Mouse (Mus musculus) hindbrain, embryonic 14.5 days (tissue): Measurements from ENCODE around the gene 1700013G24Rik. TPM values are rescaled to one million over a fixed set of nuclear protein-coding genes. Genes with fewer than 3 reads are reported as not detected.

Experiments used
- ATAC-seq: fragments of 200-750 bp; cut with Nextera tagmentation; 2 replicates; pipeline ENCODE4 v1.8.0; 2017; ENCODE audit warnings: moderate number of reproducible peaks, mild to moderate bottlenecking, moderate TSS enrichment, moderate library complexity; ENCODE audit not compliant: low FRiP score
- DNase-seq: peaks from one replicate; pipeline ENCODE4 v3.0.0-alpha.2; 2015; ENCODE audit warnings: low spot score
- H3K27ac ChIP-seq: fragments of 300-500 bp; sonication (generic); 2 replicates; pipeline ENCODE4 v1.5.1; 2014; ENCODE audit warnings: mild to moderate bottlenecking, moderate library complexity
- H3K27me3 ChIP-seq: fragments of 300-500 bp; sonication (generic); 2 replicates; pipeline ENCODE4 v1.6.1; 2014; ENCODE audit warnings: mild to moderate bottlenecking, low read length, mixed read lengths; ENCODE audit not compliant: control insufficient read depth, insufficient read depth
- H3K36me3 ChIP-seq: fragments of 300-500 bp; sonication (generic); replicated peaks from 2 replicates; pipeline ENCODE4 v1.6.1; 2014; ENCODE audit not compliant: control insufficient read depth, insufficient read depth
- H3K4me1 ChIP-seq: fragments of 300-500 bp; sonication (generic); replicated peaks from 2 replicates; pipeline ENCODE4 v1.6.1; 2014; ENCODE audit warnings: antibody characterized with exemption, low read length, mixed read lengths; ENCODE audit not compliant: control insufficient read depth, insufficient read depth
- H3K4me2 ChIP-seq: fragments of 300-500 bp; sonication (generic); replicated peaks from 2 replicates; pipeline ENCODE4 v1.6.1; 2014; ENCODE audit warnings: mild to moderate bottlenecking, moderate library complexity
- H3K4me3 ChIP-seq: fragments of 300-500 bp; sonication (generic); replicated peaks from 2 replicates; pipeline ENCODE4 v1.5.1; 2014; ENCODE audit warnings: mild to moderate bottlenecking, low read length
- H3K9ac ChIP-seq: fragments of 300-500 bp; sonication (generic); 2 replicates; pipeline ENCODE4 v1.6.1; 2014
- H3K9me3 ChIP-seq: fragments of 300-500 bp; sonication (generic); 2 replicates; pipeline ENCODE4 v1.6.1; 2016; ENCODE audit warnings: low read length; ENCODE audit not compliant: control insufficient read depth
- WGBS: fragments of 180-500 bp; shearing (Covaris S2); extraction: QIAGEN DNeasy Blood & Tissue Kit; methylation state at CpG from one replicate; pipeline ENCODE4 v1.1.7; 2014; 5-methylcytosine and 5-hydroxymethylcytosine counted together
- polyA plus RNA-seq: library from polyadenylated mRNA; unstranded; fragments of >200 nt; fragmentation: Nextera tagmentation; extraction: Ambion mirVana; gene quantifications from 2 replicates; pipeline ENCODE4 v1.2.1, GENCODE M21; 2014

The 1700013G24Rik gene
- polyA plus RNA-seq, 1 experiment from 2014 or later: not detected

DNA sequence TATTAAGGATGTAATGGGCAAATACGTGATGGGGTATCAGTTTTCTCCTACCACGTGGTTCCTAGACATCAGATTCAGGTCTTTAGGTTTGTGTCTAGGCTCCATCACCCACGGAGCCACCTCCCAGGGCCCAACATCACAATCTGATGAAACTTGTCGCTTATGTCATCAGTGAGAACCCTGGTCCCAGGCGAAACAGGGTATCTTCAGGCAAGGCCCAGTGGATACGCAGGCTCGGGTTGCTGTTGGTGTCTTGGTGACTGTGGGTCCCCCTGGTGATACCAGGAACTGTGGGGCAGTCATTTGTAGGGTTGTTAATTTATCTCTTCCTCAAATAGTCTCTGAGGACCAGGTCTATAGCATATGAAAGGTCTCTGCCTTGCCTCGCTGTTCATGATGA, 20.2 kb downstream of the 1700013G24Rik start:
- Histone ChIP-seq H3K9ac (no peak overlapping the region), H3K4me2 (no peak overlapping the region), H3K9me3 (no peaks in the 10 kb centered on the region), H3K36me3 (no peaks in the 10 kb centered on the region), H3K27me3 (no peaks in the 10 kb centered on the region), H3K4me3 (no peak overlapping the region), H3K4me1 (peaks cover 23% of the 10 kb centered on the region; the same call in 1 of the 2 replicates), H3K27ac (no peak overlapping the region)
- WGBS: 90% methylated on average over 8 of the region's 8 CpGs
- DNase-seq (no peak), ATAC-seq (no peak)

DNA sequence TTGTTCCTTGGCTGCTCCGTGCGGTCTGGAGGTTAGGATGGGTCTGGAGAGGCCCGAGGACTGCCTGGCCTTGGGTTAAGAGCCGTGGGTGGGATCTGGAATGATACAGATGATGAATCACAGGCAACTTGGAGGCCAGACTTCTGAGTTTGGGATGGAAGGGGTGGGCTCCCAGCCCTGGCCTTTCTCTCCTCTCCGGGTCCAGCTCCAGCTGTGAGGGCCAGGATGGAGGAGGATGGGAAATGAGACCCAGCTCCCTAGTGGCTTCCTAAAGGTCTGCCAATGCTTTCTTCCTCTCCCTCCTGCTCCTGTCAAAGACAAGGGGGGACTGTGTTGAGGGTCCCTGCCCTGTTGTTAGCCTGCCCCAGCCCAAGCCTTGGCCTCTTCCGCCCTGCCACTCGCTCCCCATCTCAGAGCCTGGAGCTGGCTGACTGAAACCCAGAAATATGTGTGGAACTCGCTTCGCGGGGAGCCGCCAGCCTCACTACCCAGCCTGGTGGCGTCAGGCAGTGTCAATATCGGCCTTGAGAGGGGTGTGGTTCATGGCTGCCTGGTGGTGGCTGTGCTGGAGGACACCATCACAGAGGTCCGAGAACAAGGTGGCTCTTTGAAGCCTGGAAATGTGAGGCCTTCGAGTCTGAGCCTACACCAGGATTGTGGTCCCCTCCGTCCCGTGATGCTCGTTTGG, 20.8 kb downstream of the 1700013G24Rik start:
- Histone ChIP-seq H3K4me1 (peaks cover 20% of the 10 kb centered on the region; the same call in 1 of the 2 replicates), H3K4me3 (no peak overlapping the region), H3K27me3 (no peaks in the 10 kb centered on the region), H3K4me2 (no peak overlapping the region), H3K9me3 (no peaks in the 10 kb centered on the region), H3K27ac (no peak overlapping the region), H3K9ac (no peak overlapping the region), H3K36me3 (no peaks in the 10 kb centered on the region)
- ATAC-seq: no peak
- no peak for DNase-seq
- 80% methylated on average over 18 of the region's 18 CpGs for WGBS

DNA sequence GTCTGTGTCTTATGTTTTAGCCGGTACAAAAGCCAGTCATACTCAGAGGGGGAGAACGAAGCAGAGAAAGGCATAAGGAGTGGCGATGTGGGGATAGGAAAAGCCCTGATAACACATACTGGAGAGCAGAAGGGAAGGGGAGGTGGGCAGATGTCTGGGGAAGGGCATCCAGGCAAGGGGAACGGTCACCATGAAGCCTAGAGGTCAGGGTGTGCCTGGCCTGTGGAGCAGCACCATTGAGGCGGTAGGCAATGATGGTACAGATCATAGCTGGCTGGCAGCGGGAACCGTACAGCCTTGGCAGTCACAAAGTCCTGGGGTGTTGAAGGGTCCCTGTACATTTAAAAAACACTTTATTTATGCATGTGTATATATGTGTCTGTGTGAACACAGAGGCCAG, 21.6 kb downstream of the 1700013G24Rik start:
- H3K4me1 ChIP-seq: peaks cover 13% of the 10 kb centered on the region; the same call in 1 of the 2 replicates
- no peak overlapping the region for H3K27ac ChIP-seq
- 95% methylated on average over 7 of the region's 7 CpGs for WGBS
- no peak overlapping the region for H3K4me2 ChIP-seq
- DNase-seq (no peak), ATAC-seq (no peak)
- H3K27me3 ChIP-seq: no peaks in the 10 kb centered on the region
- no peaks in the 10 kb centered on the region for H3K9me3 ChIP-seq
- H3K36me3 ChIP-seq: no peaks in the 10 kb centered on the region
- no peak overlapping the region for H3K4me3 ChIP-seq
- H3K9ac ChIP-seq: no peak overlapping the region

DNA sequence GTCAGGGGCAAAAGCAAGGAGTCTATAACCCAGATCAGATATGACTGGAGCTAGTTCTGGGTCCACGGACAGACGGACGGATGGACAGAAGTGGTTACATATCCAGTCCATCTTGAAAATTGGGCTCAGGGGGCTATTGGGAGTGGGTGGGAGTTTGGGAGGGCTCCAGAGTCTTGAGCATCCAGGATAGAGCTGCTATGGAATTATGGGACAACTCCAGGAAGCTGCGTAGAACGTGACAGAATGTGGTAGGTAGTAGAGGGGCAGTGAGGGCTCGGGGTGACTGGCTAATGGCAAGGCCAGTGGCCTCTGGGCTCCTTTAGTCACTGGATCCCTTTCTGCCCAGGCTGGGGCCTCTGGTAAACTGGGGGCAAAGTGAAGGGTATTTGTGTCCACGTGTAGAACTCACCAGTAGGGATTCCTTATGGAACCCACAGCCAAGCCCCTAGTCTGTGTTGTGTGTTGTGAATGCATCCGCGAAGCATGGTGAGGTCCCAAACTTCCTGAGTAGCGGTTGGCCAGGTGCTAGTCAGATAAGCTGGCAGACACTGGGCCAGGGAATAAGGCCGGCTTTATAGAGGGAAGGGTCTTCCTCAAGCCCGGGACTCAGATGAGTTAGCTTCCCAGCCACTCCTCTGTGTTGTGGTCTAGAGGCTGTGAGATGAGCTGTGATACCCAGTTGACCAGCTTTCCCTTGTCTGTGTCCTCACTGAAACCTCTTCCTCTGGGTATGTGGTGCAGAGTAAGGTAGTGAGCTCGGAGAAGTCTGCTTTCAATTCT, 22.4 kb downstream of the 1700013G24Rik start:
- ATAC-seq (no peak), DNase-seq (no peak)
- no peak overlapping the region for H3K4me3 ChIP-seq
- H3K27me3 ChIP-seq: no peaks in the 10 kb centered on the region
- peaks cover 14% of the 10 kb centered on the region; the same call in 1 of the 2 replicates for H3K4me1 ChIP-seq
- no peak overlapping the region for H3K9ac ChIP-seq
- H3K27ac ChIP-seq: no peak overlapping the region
- H3K4me2 ChIP-seq: no peak overlapping the region
- WGBS: 87% methylated on average over 13 of the region's 13 CpGs
- no peaks in the 10 kb centered on the region for H3K9me3 ChIP-seq
- H3K36me3 ChIP-seq: no peaks in the 10 kb centered on the region

DNA sequence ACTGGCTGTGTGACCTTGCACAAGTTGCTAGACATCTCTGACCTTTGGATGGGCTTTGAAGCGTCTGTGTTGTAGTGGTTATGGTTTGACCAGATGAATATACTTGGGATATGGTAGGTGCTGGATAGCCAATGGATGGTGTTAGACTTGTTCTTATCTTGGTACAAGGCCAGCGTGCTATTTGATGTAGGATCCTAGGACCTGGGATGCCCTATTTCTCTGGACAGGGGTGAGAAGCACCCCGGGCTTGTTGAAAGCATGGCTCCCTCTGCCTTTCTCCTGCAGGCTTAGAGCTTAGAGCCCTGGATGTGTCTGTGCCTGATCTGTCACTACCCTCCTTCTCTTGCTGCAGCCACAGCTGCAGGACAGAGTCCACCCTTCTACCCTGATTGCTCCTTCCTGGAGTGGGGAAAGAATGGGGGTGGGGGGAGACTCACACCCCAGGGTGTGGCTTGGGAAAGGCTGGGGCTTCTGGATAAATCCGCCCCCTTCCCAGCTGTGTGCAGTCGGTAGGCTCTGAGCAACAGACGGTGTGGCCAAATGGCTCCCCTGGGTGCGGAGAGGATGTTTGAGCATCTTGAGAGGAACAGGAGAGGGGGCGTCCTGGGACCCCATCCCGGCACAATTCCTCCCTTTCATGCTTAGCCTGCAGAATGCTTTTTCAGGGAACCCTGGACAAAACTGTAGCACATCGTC, 23.1 kb downstream of the 1700013G24Rik start:
- H3K9me3 ChIP-seq: no peaks in the 10 kb centered on the region
- no peaks in the 10 kb centered on the region for H3K36me3 ChIP-seq
- WGBS: 41% methylated on average over 10 of the region's 10 CpGs
- H3K27ac ChIP-seq: no peak overlapping the region
- no peak overlapping the region for H3K9ac ChIP-seq
- no peak for DNase-seq
- H3K4me3 ChIP-seq: no peak overlapping the region
- no peaks in the 10 kb centered on the region for H3K27me3 ChIP-seq
- peaks cover 14% of the 10 kb centered on the region; the same call in 1 of the 2 replicates for H3K4me1 ChIP-seq
- H3K4me2 ChIP-seq: peak overlapping the region; percentile 26
- no peak for ATAC-seq

DNA sequence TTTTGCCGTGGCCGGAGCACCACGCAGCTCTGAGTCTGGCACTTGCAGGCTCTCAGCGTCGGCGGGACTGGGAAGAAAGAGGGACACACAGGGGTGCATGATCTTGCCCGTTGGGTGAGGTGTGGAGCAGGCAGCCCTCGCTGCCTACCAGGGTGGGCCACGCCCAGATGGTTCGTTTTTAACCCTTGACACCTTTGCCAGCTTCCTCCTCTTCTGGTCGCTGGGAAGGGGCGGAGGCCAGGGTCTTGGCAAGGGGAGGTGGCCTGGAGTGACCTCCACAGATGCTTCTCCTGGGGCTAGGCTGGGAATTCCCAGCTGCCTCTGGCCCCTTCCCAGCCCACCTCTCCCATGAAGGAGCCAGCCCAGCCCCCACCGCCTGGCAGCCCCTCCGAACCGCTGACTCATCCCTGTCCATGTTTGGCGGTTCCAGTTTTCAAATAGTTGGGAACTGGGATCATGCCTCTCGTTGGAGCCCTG, 23.7 kb downstream of the 1700013G24Rik start:
- no peak overlapping the region for H3K4me3 ChIP-seq
- H3K4me2 ChIP-seq: peak overlapping the region; percentile 26
- H3K4me1 ChIP-seq: peaks cover 14% of the 10 kb centered on the region; the same call in 1 of the 2 replicates
- H3K27me3 ChIP-seq: no peaks in the 10 kb centered on the region
- H3K27ac ChIP-seq: no peak overlapping the region
- no peak for ATAC-seq
- 16% methylated on average over 17 of the region's 17 CpGs for WGBS
- H3K9ac ChIP-seq: no peak overlapping the region
- no peaks in the 10 kb centered on the region for H3K9me3 ChIP-seq
- no peak for DNase-seq
- no peaks in the 10 kb centered on the region for H3K36me3 ChIP-seq

DNA sequence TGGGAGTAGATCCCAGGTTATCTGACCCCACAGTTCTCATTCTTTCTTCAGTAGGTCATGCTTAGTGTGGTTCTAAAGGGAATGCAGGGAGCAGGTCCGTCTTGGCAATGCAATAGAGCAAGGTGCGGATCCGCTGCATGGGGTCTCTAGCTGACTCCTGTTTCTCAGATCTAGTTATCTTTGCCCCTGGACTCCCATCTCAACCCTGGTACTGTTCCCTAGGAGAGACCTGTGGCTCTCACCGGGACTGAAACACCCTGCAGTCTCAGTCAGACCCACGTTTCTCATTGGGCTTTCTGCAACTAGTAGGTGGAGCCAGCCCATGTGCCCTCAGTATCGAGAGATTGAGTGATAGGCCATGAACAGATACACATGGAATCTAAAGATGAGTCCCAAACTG, 24.5 kb downstream of the 1700013G24Rik start:
- Histone ChIP-seq H3K9ac (no peak overlapping the region), H3K4me1 (peaks cover 14% of the 10 kb centered on the region; the same call in 1 of the 2 replicates), H3K4me2 (no peak overlapping the region), H3K27ac (no peak overlapping the region), H3K4me3 (no peak overlapping the region), H3K27me3 (no peaks in the 10 kb centered on the region), H3K9me3 (no peaks in the 10 kb centered on the region), H3K36me3 (no peaks in the 10 kb centered on the region)
- ATAC-seq: no peak
- WGBS: 52% methylated on average over 6 of the region's 6 CpGs
- DNase-seq: no peak

DNA sequence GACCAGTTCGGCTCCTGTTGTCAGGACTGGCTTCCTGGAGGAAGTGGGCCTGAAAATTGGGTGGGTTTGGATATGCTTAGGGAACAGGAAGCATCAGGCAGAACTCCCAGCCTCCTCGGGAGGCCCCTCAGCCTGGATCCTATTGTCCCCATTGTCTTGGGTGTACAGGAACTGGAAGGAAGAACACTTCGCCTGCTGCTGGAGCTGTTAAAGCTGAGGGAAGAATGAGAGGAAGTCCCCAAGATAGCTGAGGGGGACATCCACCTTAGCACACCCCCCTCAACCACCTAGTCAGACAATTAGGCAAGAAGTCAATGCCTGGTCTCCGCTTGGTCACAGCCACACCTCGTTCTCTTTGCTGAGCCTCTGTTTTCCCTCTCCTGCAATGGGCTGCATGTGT, 25.2 kb downstream of the 1700013G24Rik start:
- Histone ChIP-seq H3K4me2 (no peak overlapping the region), H3K4me3 (no peak overlapping the region), H3K9me3 (no peaks in the 10 kb centered on the region), H3K27ac (peak overlapping the region; percentile 43; the same call in 1 of the 2 replicates), H3K9ac (no peak overlapping the region), H3K36me3 (no peaks in the 10 kb centered on the region), H3K27me3 (no peaks in the 10 kb centered on the region), H3K4me1 (peaks cover 14% of the 10 kb centered on the region; the same call in 1 of the 2 replicates)
- 71% methylated on average over 5 of the region's 5 CpGs for WGBS
- no peak for DNase-seq
- no peak for ATAC-seq

DNA sequence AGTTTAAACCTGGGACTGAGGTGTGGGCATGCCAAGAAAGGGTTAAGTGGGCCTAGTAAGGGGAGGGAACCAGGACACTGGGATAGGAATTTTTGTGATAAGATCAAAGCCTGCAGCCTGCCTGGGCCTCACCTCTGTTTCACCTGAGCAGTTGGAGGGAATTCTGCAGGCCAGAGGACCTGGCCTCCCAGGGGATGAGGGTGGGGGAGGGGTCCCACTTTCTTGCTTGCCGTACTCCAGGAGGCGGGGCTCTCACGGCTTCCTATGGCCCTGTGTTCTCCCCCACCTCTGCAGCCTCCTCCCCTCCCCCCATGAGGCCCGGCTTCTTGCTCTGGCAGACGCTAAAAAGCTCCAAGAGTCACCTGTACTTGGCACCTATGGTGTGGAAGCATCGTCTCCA, 26.7 kb downstream of the 1700013G24Rik start:
- 9% methylated on average over 6 of the region's 6 CpGs for WGBS
- no peaks in the 10 kb centered on the region for H3K36me3 ChIP-seq

More for the DNA sequence above, 26.7 kb downstream of the 1700013G24Rik start:
- H3K4me1 ChIP-seq: peaks cover 14% of the 10 kb centered on the region
- H3K27me3 ChIP-seq: no peaks in the 10 kb centered on the region
- H3K9me3 ChIP-seq: no peaks in the 10 kb centered on the region
- H3K4me3 ChIP-seq: no peak overlapping the region
- H3K9ac ChIP-seq: no peak overlapping the region
- DNase-seq (no peak), ATAC-seq (no peak)
- H3K4me2 ChIP-seq: no peak overlapping the region
- no peak overlapping the region for H3K27ac ChIP-seq
